Mouse (Mus musculus) MEL (cell line): ENCODE measurements around the gene Ccl11. TPM values are rescaled to one million over a fixed set of nuclear protein-coding genes. Genes with fewer than 3 reads are reported as not detected.

ENCODE experiments used
- DNase-seq: peaks from one replicate; pipeline ENCODE4 v3.0.0; 2011; ENCODE audit warnings: low read depth, low spot score
- H3K27ac ChIP-seq: 2 replicates; pipeline ENCODE4 v1.5.1; 2012; ENCODE audit warnings: low read depth, mild to moderate bottlenecking, control low read depth, low read length, moderate library complexity; ENCODE audit not compliant: control insufficient read depth
- H3K27me3 ChIP-seq, 2 experiments: fragments of 150-350 bp in 1 of 2; sonication (generic) in 1 of 2; 2 replicates each; pipeline ENCODE4 v1.6.1; 2012; ENCODE audit warnings: low read length in 2 of 2, mild to moderate bottlenecking in 2 of 2, improper control_type of control experiment in 1 of 2, moderate library complexity in 1 of 2; ENCODE audit not compliant: insufficient read depth in 2 of 2, control insufficient read depth in 1 of 2
- H3K36me3 ChIP-seq, 2 experiments: 2 replicates each; pipeline ENCODE4 v1.6.1; 2012 to 2014; ENCODE audit warnings: low read length in 2 of 2, improper control_type of control experiment in 1 of 2, inconsistent platforms in 1 of 2, mild to moderate bottlenecking in 1 of 2; ENCODE audit not compliant: insufficient read depth in 2 of 2, control insufficient read depth in 1 of 2
- H3K4me1 ChIP-seq, 2 experiments: fragments of 150-350 bp in 1 of 2; sonication (generic) in 1 of 2; 2 replicates each; pipeline ENCODE4 v1.6.1; 2012; ENCODE audit warnings: low read length in 2 of 2, improper control_type of control experiment in 1 of 2, mild to moderate bottlenecking in 1 of 2; ENCODE audit not compliant: insufficient read depth in 2 of 2, control insufficient read depth in 1 of 2
- H3K4me3 ChIP-seq, 2 experiments: fragments of 150-350 bp in 1 of 2; sonication (generic) in 1 of 2; 2 replicates each; pipeline ENCODE4 v1.5.1; 2012; ENCODE audit warnings: low read depth in 2 of 2, low read length in 2 of 2, mild to moderate bottlenecking in 2 of 2, moderate library complexity in 2 of 2, control low read depth in 1 of 2, improper control_type of control experiment in 1 of 2; ENCODE audit not compliant: control insufficient read depth in 1 of 2, insufficient read depth in 1 of 2
- H3K79me2 ChIP-seq: 2 replicates; pipeline ENCODE4 v1.6.1; 2012; ENCODE audit warnings: mild to moderate bottlenecking, low read length, moderate library complexity; ENCODE audit not compliant: control insufficient read depth, poor library complexity, insufficient read depth
- H3K9ac ChIP-seq: 2 replicates; pipeline ENCODE4 v1.6.1; 2012; ENCODE audit warnings: low read depth, mild to moderate bottlenecking, control low read depth, low read length, moderate library complexity; ENCODE audit not compliant: control insufficient read depth, poor library complexity, severe bottlenecking
- H3K9me3 ChIP-seq: fragments of 150-350 bp; sonication (generic); replicated peaks from 2 replicates; pipeline ENCODE4 v1.6.1; 2012; ENCODE audit warnings: mild to moderate bottlenecking, low read length, improper control_type of control experiment, moderate library complexity; ENCODE audit not compliant: insufficient read depth
- BHLHE40 ChIP-seq: IDR thresholded peaks from 2 replicates; pipeline ENCODE4 v1.6.1; 2012; ENCODE audit warnings: low read depth, mild to moderate bottlenecking, inconsistent platforms, low read length, improper control_type of control experiment, borderline replicate concordance
- CHD1 ChIP-seq: IDR thresholded peaks from 2 replicates; pipeline ENCODE4 v1.6.1; 2012; ENCODE audit warnings: low read depth, mild to moderate bottlenecking, inconsistent platforms, low read length, improper control_type of control experiment
- CTCF ChIP-seq, 3 experiments: IDR thresholded peaks in 2 of 3; conservative IDR thresholded peaks in 1 of 3; 2 replicates each; pipeline ENCODE4 v1.5.1; 2011 to 2012; ENCODE audit warnings: low read length in 3 of 3, low read depth in 2 of 3, mild to moderate bottlenecking in 2 of 3, improper control_type of control experiment in 1 of 3, inconsistent platforms in 1 of 3, mixed read lengths in 1 of 3, moderate library complexity in 1 of 3; ENCODE audit not compliant: control insufficient read depth in 1 of 3, insufficient read depth in 1 of 3, poor library complexity in 1 of 3, severe bottlenecking in 1 of 3
- E2F4 ChIP-seq: IDR thresholded peaks from 2 replicates; pipeline ENCODE4 v1.6.1; 2011; ENCODE audit warnings: low read depth, low read length, improper control_type of control experiment, borderline replicate concordance
- ELF1 ChIP-seq: IDR thresholded peaks from 2 replicates; pipeline ENCODE4 v1.6.1; 2014; ENCODE audit warnings: low read depth, mild to moderate bottlenecking, inconsistent platforms, low read length, improper control_type of control experiment, moderate library complexity
- EP300 ChIP-seq, 2 experiments: IDR thresholded peaks; 2 replicates each; pipeline ENCODE4 v1.6.1; 2011; ENCODE audit warnings: improper control_type of control experiment in 2 of 2, low read length in 2 of 2, low read depth in 1 of 2, mild to moderate bottlenecking in 1 of 2
- GABPA ChIP-seq: IDR thresholded peaks from 2 replicates; pipeline ENCODE4 v1.6.1; 2012; ENCODE audit warnings: low read depth, mild to moderate bottlenecking, inconsistent platforms, low read length, improper control_type of control experiment, moderate library complexity
- GATA1 ChIP-seq: IDR thresholded peaks from 2 replicates; pipeline ENCODE4 v1.6.1; 2011; ENCODE audit warnings: low read depth, low read length, improper control_type of control experiment
- JUND ChIP-seq: IDR thresholded peaks from 2 replicates; pipeline ENCODE4 v1.6.1; 2011; ENCODE audit warnings: low read depth, mild to moderate bottlenecking, improper control_type of control experiment, low read length
- MAFK ChIP-seq: IDR thresholded peaks from 2 replicates; pipeline ENCODE4 v1.6.1; 2011; ENCODE audit warnings: low read depth, mild to moderate bottlenecking, low read length, improper control_type of control experiment, borderline replicate concordance
- MEF2A ChIP-seq: IDR thresholded peaks from 2 replicates; pipeline ENCODE4 v1.6.1; 2014; ENCODE audit warnings: low read depth, mild to moderate bottlenecking, inconsistent platforms, low read length, improper control_type of control experiment; ENCODE audit not compliant: poor library complexity, insufficient replicate concordance, severe bottlenecking; ENCODE audit errors: extremely low read depth
- MXI1 ChIP-seq: IDR thresholded peaks from 2 replicates; pipeline ENCODE4 v1.6.1; 2011; ENCODE audit warnings: mild to moderate bottlenecking, low read depth, low read length, improper control_type of control experiment
- MYB ChIP-seq: IDR thresholded peaks from 2 replicates; pipeline ENCODE4 v1.6.1; 2011; ENCODE audit warnings: mild to moderate bottlenecking, low read depth, low read length, improper control_type of control experiment
- NRF1 ChIP-seq: IDR thresholded peaks from 2 replicates; pipeline ENCODE4 v1.6.1; 2014; ENCODE audit warnings: low read depth, mild to moderate bottlenecking, inconsistent platforms, low read length, improper control_type of control experiment, moderate library complexity; ENCODE audit not compliant: poor library complexity, insufficient read depth, severe bottlenecking
- TAL1 ChIP-seq: IDR thresholded peaks from 2 replicates; pipeline ENCODE4 v1.6.1; 2012; ENCODE audit warnings: mild to moderate bottlenecking, inconsistent platforms, low read length, moderate library complexity, mixed read lengths
- TCF12 ChIP-seq: IDR thresholded peaks from 2 replicates; pipeline ENCODE4 v1.6.1; 2014; ENCODE audit warnings: low read depth, mild to moderate bottlenecking, inconsistent platforms, low read length, improper control_type of control experiment, moderate library complexity
- USF1 ChIP-seq: IDR thresholded peaks from 2 replicates; pipeline ENCODE4 v1.6.1; 2014; ENCODE audit warnings: low read depth, mild to moderate bottlenecking, inconsistent platforms, low read length, improper control_type of control experiment, moderate library complexity
- USF2 ChIP-seq, 2 experiments: IDR thresholded peaks; 2 replicates each; pipeline ENCODE4 v1.6.1; 2011 to 2012; ENCODE audit warnings: improper control_type of control experiment in 2 of 2, low read length in 2 of 2, borderline replicate concordance in 1 of 2, inconsistent platforms in 1 of 2, low read depth in 1 of 2, mild to moderate bottlenecking in 1 of 2; ENCODE audit not compliant: insufficient read depth in 1 of 2
- ZKSCAN1 ChIP-seq: IDR thresholded peaks from 2 replicates; pipeline ENCODE4 v1.6.1; 2012; ENCODE audit warnings: low read depth, mild to moderate bottlenecking, inconsistent platforms, low read length, improper control_type of control experiment, moderate library complexity
- ZMIZ1 ChIP-seq: IDR thresholded peaks from 2 replicates; pipeline ENCODE4 v1.6.1; 2012; ENCODE audit warnings: low read depth, mild to moderate bottlenecking, inconsistent platforms, low read length, improper control_type of control experiment, moderate library complexity
- polyA plus RNA-seq, 2 experiments: library from polyadenylated mRNA; stranded (reverse) in 1 of 2; unstranded in 1 of 2; fragments of >175 nt in 1 of 2; fragments of >200 nt in 1 of 2; gene quantifications; 2 replicates each; pipeline versions ENCODE4 v1.2.1 to v1.2.4; 2012; ENCODE audit warnings: low replicate concordance in 2 of 2, low read depth in 1 of 2; ENCODE audit not compliant: insufficient read length in 2 of 2, insufficient read depth in 1 of 2, missing spikeins in 1 of 2
- total RNA-seq: library from RNA; depleted of rRNA; stranded (reverse); fragments of 300-350 nt; gene quantifications from 2 replicates; pipeline ENCODE4 v1.2.3, GENCODE M21; 2012; rRNA removed

The Ccl11 gene
- total RNA-seq (not detected in 2 replicates), polyA plus RNA-seq (not detected)

GRCm38 (mm10) chr11:82057646-82058045 lies at the start of gene Ccl11:
Gene Ccl11 (plus strand): TSS chr11:82057823.
- H3K79me2 ChIP-seq = no peaks in the 10 kb centered on the region
- no peaks in the 10 kb centered on the region for H3K9me3 ChIP-seq
- no peak within 1 kb of the TSS for H3K27ac ChIP-seq
- no peak within 1 kb of the TSS for H3K9ac ChIP-seq
- DNase-seq = no peak
- TF ChIP-seq USF1 (no peak), NRF1 (no peak), TCF12 (no peak), MYB (no peak), ELF1 (no peak), TAL1 (no peak), JUND (no peak), ZKSCAN1 (no peak), CHD1 (no peak), USF2 (IDR thresholded peaks at IDR 0.05; ENCODE audit: borderline replicate concordance in 1 of 2, insufficient read depth in 1 of 2, low read depth in 1 of 2, low read length in 2 of 2) (no peak), BHLHE40 (no peak), GATA1 (no peak), MXI1 (no peak), MAFK (no peak), EP300 (IDR thresholded peaks at IDR 0.05; ENCODE audit: low read depth in 1 of 2, low read length in 2 of 2) (no peak), GABPA (no peak)
- H3K4me3 ChIP-seq = no peak within 1 kb of the TSS
- H3K27me3 ChIP-seq = no peaks in the 10 kb centered on the region
- no peaks in the 10 kb centered on the region for H3K4me1 ChIP-seq
- H3K36me3 ChIP-seq = no peaks in the 10 kb centered on the region

- H3K27ac ChIP-seq = no peak overlapping the region
Measured at GRCm38 (mm10) chr11:82010115-82010514, 47.5 kb upstream of the Ccl11 start.

More at GRCm38 (mm10) chr11:82010115-82010514, 47.5 kb upstream of the Ccl11 start:
- no peaks in the 10 kb centered on the region for H3K36me3 ChIP-seq
- H3K9ac ChIP-seq = no peak overlapping the region
- no peaks in the 10 kb centered on the region for H3K27me3 ChIP-seq
- H3K79me2 ChIP-seq = no peaks in the 10 kb centered on the region
- TF ChIP-seq ZMIZ1 = no peak
- TF ChIP-seq CTCF (IDR thresholded peaks at IDR 0.05 in 2 of 3, conservative IDR thresholded peaks at IDR 0.05 in 1 of 3; ENCODE audit: control insufficient read depth in 1 of 3, insufficient read depth in 1 of 3, low read depth in 2 of 3, low read length in 3 of 3, poor library complexity in 1 of 3, severe bottlenecking in 1 of 3) = no peak
- TF ChIP-seq E2F4 = no peak
- TF ChIP-seq TAL1 = no peak
- TF ChIP-seq MEF2A = no peak
- TF ChIP-seq, all 39 proteins: peak for 0
- DNase-seq = no peak
- H3K4me3 ChIP-seq = no peak overlapping the region
- H3K4me1 ChIP-seq = no peaks in the 10 kb centered on the region
- H3K9me3 ChIP-seq = no peaks in the 10 kb centered on the region
